Mouse (Mus musculus): Measurements from ENCODE around the gene Rpl9-ps1. TPM values are rescaled to one million over a fixed set of nuclear protein-coding genes. Genes with fewer than 3 reads are reported as not detected.

The Rpl9-ps1 gene
- polyA plus RNA-seq, 1 experiment, result not detected

- TF ChIP-seq POLR2A (IDR thresholded peaks at IDR 0.05; ENCODE audit: borderline replicate concordance, low read depth, low read length) (no peak), CTCF (IDR thresholded peaks at IDR 0.05; ENCODE audit: low read depth, low read length) (no peak)
- Histone ChIP-seq H3K4me1 (ENCODE audit: control insufficient read depth, insufficient read depth, low read length) (peaks cover 42% of the 10 kb centered on the region), H3K27ac (ENCODE audit: insufficient read depth, low read depth, low read length) (peak overlapping the region; percentile 54), H3K4me3 (ENCODE audit: insufficient read depth, low read length) (no peak overlapping the region)
Observed at GRCm38 (mm10) chr11:83631065-83631464, 14.4 kb downstream of the Rpl9-ps1 start.

GRCm38 (mm10) chr11:83630630-83631029 is 14.8 kb downstream of the Rpl9-ps1 start:
- TF ChIP-seq POLR2A (IDR thresholded peaks at IDR 0.05; ENCODE audit: borderline replicate concordance, low read depth, low read length) (no peak), CTCF (IDR thresholded peaks at IDR 0.05; ENCODE audit: low read depth, low read length) (no peak)
- Histone ChIP-seq H3K27ac (ENCODE audit: insufficient read depth, low read depth, low read length) (peak overlapping the region; percentile 54), H3K4me3 (ENCODE audit: insufficient read depth, low read length) (no peak overlapping the region), H3K4me1 (ENCODE audit: control insufficient read depth, insufficient read depth, low read length) (peaks cover 42% of the 10 kb centered on the region)

GRCm38 (mm10) chr11:83628808-83629207 is 16.6 kb downstream of the Rpl9-ps1 start:
- TF ChIP-seq CTCF (IDR thresholded peaks at IDR 0.05; ENCODE audit: low read depth, low read length) (no peak), POLR2A (IDR thresholded peaks at IDR 0.05; ENCODE audit: borderline replicate concordance, low read depth, low read length) (no peak)
- Histone ChIP-seq H3K27ac (ENCODE audit: insufficient read depth, low read depth, low read length) (no peak overlapping the region), H3K4me3 (ENCODE audit: insufficient read depth, low read length) (no peak overlapping the region), H3K4me1 (ENCODE audit: control insufficient read depth, insufficient read depth, low read length) (peaks cover 29% of the 10 kb centered on the region)

GRCm38 (mm10) chr11:83623586-83623985 is 21.8 kb downstream of the Rpl9-ps1 start:
- H3K4me3 ChIP-seq (ENCODE audit: insufficient read depth, low read length), result no peak overlapping the region
- peaks cover 5% of the 10 kb centered on the region for H3K4me1 ChIP-seq (ENCODE audit: control insufficient read depth, insufficient read depth, low read length)
- TF ChIP-seq CTCF (IDR thresholded peaks at IDR 0.05; ENCODE audit: low read depth, low read length), result no peak
- TF ChIP-seq POLR2A (IDR thresholded peaks at IDR 0.05; ENCODE audit: borderline replicate concordance, low read depth, low read length), result no peak
- H3K27ac ChIP-seq (ENCODE audit: insufficient read depth, low read depth, low read length), result no peak overlapping the region

- TF ChIP-seq CTCF (IDR thresholded peaks at IDR 0.05; ENCODE audit: low read depth, low read length) (no peak), POLR2A (IDR thresholded peaks at IDR 0.05; ENCODE audit: borderline replicate concordance, low read depth, low read length) (no peak)
- H3K4me3 ChIP-seq (ENCODE audit: insufficient read depth, low read length), result no peak overlapping the region
- H3K4me1 ChIP-seq (ENCODE audit: control insufficient read depth, insufficient read depth, low read length), result peaks cover 21% of the 10 kb centered on the region
- H3K27ac ChIP-seq (ENCODE audit: insufficient read depth, low read depth, low read length), result peak overlapping the region; percentile 90
Observed at GRCm38 (mm10) chr11:83619037-83619436, 26.4 kb downstream of the Rpl9-ps1 start.

GRCm38 (mm10) chr11:83618238-83618637 is 27.2 kb downstream of the Rpl9-ps1 start:
- peaks cover 21% of the 10 kb centered on the region for H3K4me1 ChIP-seq (ENCODE audit: control insufficient read depth, insufficient read depth, low read length)
- no peak overlapping the region for H3K4me3 ChIP-seq (ENCODE audit: insufficient read depth, low read length)
- peak overlapping the region; percentile 90 for H3K27ac ChIP-seq (ENCODE audit: insufficient read depth, low read depth, low read length)
- TF ChIP-seq CTCF (IDR thresholded peaks at IDR 0.05; ENCODE audit: low read depth, low read length), result no peak
- no peak for TF ChIP-seq POLR2A (IDR thresholded peaks at IDR 0.05; ENCODE audit: borderline replicate concordance, low read depth, low read length)

GRCm38 (mm10) chr11:83616586-83616985 is 28.8 kb downstream of the Rpl9-ps1 start:
- no peak for TF ChIP-seq POLR2A (IDR thresholded peaks at IDR 0.05; ENCODE audit: borderline replicate concordance, low read depth, low read length)
- no peak for TF ChIP-seq CTCF (IDR thresholded peaks at IDR 0.05; ENCODE audit: low read depth, low read length)
- Histone ChIP-seq H3K27ac (ENCODE audit: insufficient read depth, low read depth, low read length) (peak overlapping the region; percentile 55), H3K4me1 (ENCODE audit: control insufficient read depth, insufficient read depth, low read length) (peaks cover 23% of the 10 kb centered on the region), H3K4me3 (ENCODE audit: insufficient read depth, low read length) (no peak overlapping the region)

GRCm38 (mm10) chr11:83610900-83611299 is 34.5 kb downstream of the Rpl9-ps1 start:
- no peak overlapping the region for H3K27ac ChIP-seq (ENCODE audit: insufficient read depth, low read depth, low read length)
- no peak overlapping the region for H3K4me3 ChIP-seq (ENCODE audit: insufficient read depth, low read length)
- TF ChIP-seq CTCF (IDR thresholded peaks at IDR 0.05; ENCODE audit: low read depth, low read length) (no peak), POLR2A (IDR thresholded peaks at IDR 0.05; ENCODE audit: borderline replicate concordance, low read depth, low read length) (no peak)
- peaks cover 45% of the 10 kb centered on the region for H3K4me1 ChIP-seq (ENCODE audit: control insufficient read depth, insufficient read depth, low read length)

- TF ChIP-seq CTCF (IDR thresholded peaks at IDR 0.05; ENCODE audit: low read depth, low read length), result no peak
- TF ChIP-seq POLR2A (IDR thresholded peaks at IDR 0.05; ENCODE audit: borderline replicate concordance, low read depth, low read length), result no peak
- peaks cover 64% of the 10 kb centered on the region for H3K4me1 ChIP-seq (ENCODE audit: control insufficient read depth, insufficient read depth, low read length)
- no peak overlapping the region for H3K4me3 ChIP-seq (ENCODE audit: insufficient read depth, low read length)
- H3K27ac ChIP-seq (ENCODE audit: insufficient read depth, low read depth, low read length), result no peak overlapping the region
Observed at GRCm38 (mm10) chr11:83606396-83606795, 39.0 kb downstream of the Rpl9-ps1 start.

- peak overlapping the region; percentile 6; the same call in 1 of the 2 replicates for H3K27ac ChIP-seq (ENCODE audit: insufficient read depth, low read depth, low read length)
- H3K4me1 ChIP-seq (ENCODE audit: control insufficient read depth, insufficient read depth, low read length), result peaks cover 65% of the 10 kb centered on the region
- no peak for TF ChIP-seq POLR2A (IDR thresholded peaks at IDR 0.05; ENCODE audit: borderline replicate concordance, low read depth, low read length)
- TF ChIP-seq CTCF (IDR thresholded peaks at IDR 0.05; ENCODE audit: low read depth, low read length), result no peak
- H3K4me3 ChIP-seq (ENCODE audit: insufficient read depth, low read length), result no peak overlapping the region
Observed at GRCm38 (mm10) chr11:83605535-83605934, 39.9 kb downstream of the Rpl9-ps1 start.

- no peak overlapping the region for H3K4me3 ChIP-seq (ENCODE audit: insufficient read depth, low read length)
- TF ChIP-seq CTCF (IDR thresholded peaks at IDR 0.05; ENCODE audit: low read depth, low read length), result no peak
- TF ChIP-seq POLR2A (IDR thresholded peaks at IDR 0.05; ENCODE audit: borderline replicate concordance, low read depth, low read length), result no peak
- peaks cover 68% of the 10 kb centered on the region for H3K4me1 ChIP-seq (ENCODE audit: control insufficient read depth, insufficient read depth, low read length)
- H3K27ac ChIP-seq (ENCODE audit: insufficient read depth, low read depth, low read length), result peak overlapping the region; percentile 35; the same call in 1 of the 2 replicates
Observed at GRCm38 (mm10) chr11:83604698-83605097, 40.7 kb downstream of the Rpl9-ps1 start.
